19 mouse cellular contexts compared by ENCODE assay signal in genomic region chr4:130154250-130154649, GRCm38 (mm10). TPM values are rescaled to one million over a fixed set of nuclear protein-coding genes. Genes with fewer than 3 reads are reported as not detected.
"Had no signal": no experiment of that assay in that cellular context is flagged by ENCODE, and none has a peak within 500 bp of the region (broad histone marks: within the 10 kb centered on the region; RNA-seq: fewer than 3 reads in every experiment).

No protein-coding gene starts in this region.

- H3K4me2 ChIP-seq: liver, embryonic 15.5 days; lung, embryonic 14.5 days; midbrain, embryonic 11.5 days; midbrain, embryonic 13.5 days; midbrain, embryonic 15.5 days; neural tube, embryonic 12.5 days; stomach, embryonic 15.5 days had no signal

- H3K36me3 ChIP-seq: liver, embryonic 15.5 days; midbrain, embryonic 13.5 days; midbrain, embryonic 15.5 days; neural tube, embryonic 12.5 days; stomach, embryonic 15.5 days had no signal

- H3K4me1 ChIP-seq: midbrain, embryonic 13.5 days; midbrain, embryonic 15.5 days; neural tube, embryonic 12.5 days; stomach, embryonic 15.5 days had no signal

- H3K4me3 ChIP-seq: liver, embryonic 15.5 days; megakaryocyte, embryonic 14.5 days; midbrain, embryonic 13.5 days; midbrain, embryonic 15.5 days; myocyte; neural tube, embryonic 12.5 days; stomach, embryonic 15.5 days had no signal

- H3K27ac ChIP-seq: liver, embryonic 15.5 days; macrophage; midbrain, embryonic 13.5 days; midbrain, embryonic 15.5 days; neural tube, embryonic 12.5 days; stomach, embryonic 15.5 days had no signal

- H3K9me3 ChIP-seq: liver, embryonic 15.5 days; midbrain, embryonic 13.5 days; midbrain, embryonic 15.5 days; neural tube, embryonic 12.5 days; stomach, embryonic 15.5 days had no signal

- H3K9ac ChIP-seq: liver, embryonic 15.5 days; liver, postnatal 0 days; lung, embryonic 14.5 days; midbrain, embryonic 13.5 days; midbrain, embryonic 15.5 days; neural tube, embryonic 12.5 days; stomach, embryonic 15.5 days had no signal

- ATAC-seq: liver, postnatal 0 days; midbrain, embryonic 13.5 days; midbrain, embryonic 15.5 days had no signal

- DNase-seq: liver, postnatal 0 days; lung, embryonic 14.5 days; lung, postnatal 14 days; lung, postnatal 36 days; right cerebral cortex, postnatal 14 days; thymus, adult 18-20 months; thymus, postnatal 14 days; thymus, postnatal 36 days had no signal

RNA-seq across cellular contexts. Expression of gene Hcrtr1, which starts 15.1 kb away (rescaled TPM):
- total RNA-seq: megakaryocyte progenitor cell, adult 5-6 weeks; neutrophil, adult 5-6 weeks had no signal
- polyA plus RNA-seq: liver, embryonic 15.5 days; liver, postnatal 0 days; macrophage; myocyte had no signal

RNA-seq across cellular contexts. Expression of gene Tinagl1, which starts 20.7 kb away (rescaled TPM):
- polyA plus RNA-seq: macrophage had no signal
